Mouse (Mus musculus): ENCODE results near the gene Bmp2k. TPM values are rescaled to one million over a fixed set of nuclear protein-coding genes. Genes with fewer than 3 reads are reported as not detected.
"Not testable (repeated sequence)": the region's sequence is repeated elsewhere in the genome, so short reads cannot be mapped to it uniquely, and the experiment has no call there.

Gene Bmp2k
- polyA plus RNA-seq, 1 experiment from 2014 or later: 7.8 TPM

DNA sequence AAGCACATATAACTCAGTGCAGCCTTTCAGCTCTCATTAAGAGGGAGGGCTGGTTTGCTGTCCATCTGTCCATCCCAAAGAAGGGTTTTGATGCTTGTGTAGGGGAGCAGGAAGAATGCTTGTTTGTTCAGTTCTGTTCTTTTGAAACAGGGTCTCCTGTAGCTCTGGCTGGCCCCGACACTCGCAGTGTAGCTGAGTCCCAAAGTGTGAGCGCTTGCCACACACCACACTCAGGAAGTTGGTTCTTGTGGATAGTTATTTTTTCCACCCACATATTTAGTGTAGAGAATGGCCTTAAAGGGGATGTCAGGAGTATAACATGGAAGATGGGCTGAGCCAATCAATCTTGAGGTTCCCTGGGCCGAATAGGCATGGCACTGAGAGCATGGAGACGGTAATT lies 4.1 kb downstream of the Bmp2k start:
- Histone ChIP-seq H3K4me2 (ENCODE audit: low read depth, severe bottlenecking) (no peak overlapping the region), H3K4me1 (ENCODE audit: control insufficient read depth, insufficient read depth, low read length) (no peaks in the 10 kb centered on the region), H3K9ac (ENCODE audit: low read length) (no peak overlapping the region), H3K9me3 (ENCODE audit: control insufficient read depth, low read length) (no peaks in the 10 kb centered on the region), H3K27me3 (ENCODE audit: control insufficient read depth, insufficient read depth, low read length) (no peaks in the 10 kb centered on the region), H3K36me3 (ENCODE audit: control insufficient read depth, insufficient read depth, low read length) (no peaks in the 10 kb centered on the region), H3K4me3 (ENCODE audit: low read depth, low read length) (no peak overlapping the region), H3K27ac (replicated peaks; ENCODE audit: low read depth, low read length) (no peak overlapping the region)
- DNase-seq (ENCODE audit: low spot score) (no peak), ATAC-seq (ENCODE audit: insufficient number of reproducible peaks, low FRiP score, low TSS enrichment, low read depth) (no peak)
- 91% methylated on average over 5 of the region's 5 CpGs for WGBS

DNA sequence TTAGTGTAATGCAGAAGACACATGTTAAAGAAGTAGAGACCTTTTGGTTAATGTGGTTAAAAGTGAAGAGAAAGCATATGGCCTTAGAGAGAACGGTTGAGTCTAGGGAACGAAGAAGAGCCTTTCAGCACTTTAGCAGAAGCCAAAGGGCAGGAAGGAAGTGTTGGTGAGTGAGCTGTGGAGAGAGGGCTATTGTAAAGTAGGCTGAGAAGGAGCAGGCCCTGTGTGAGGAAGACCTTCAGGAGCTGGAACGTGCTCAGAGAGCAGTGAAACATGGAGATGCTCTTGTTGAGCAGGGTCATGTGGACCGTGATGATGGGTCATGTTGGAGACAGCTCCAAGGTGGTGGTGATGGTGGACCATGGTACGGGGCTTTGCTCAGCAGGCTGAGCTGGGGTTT lies 4.8 kb downstream of the Bmp2k start:
- DNase-seq (ENCODE audit: low spot score): no peak
- 89% methylated on average over 5 of the region's 5 CpGs for WGBS
- no peaks in the 10 kb centered on the region for H3K36me3 ChIP-seq (ENCODE audit: control insufficient read depth, insufficient read depth, low read length)
- no peak for ATAC-seq (ENCODE audit: insufficient number of reproducible peaks, low FRiP score, low TSS enrichment, low read depth)
- H3K4me1 ChIP-seq (ENCODE audit: control insufficient read depth, insufficient read depth, low read length): no peaks in the 10 kb centered on the region
- no peaks in the 10 kb centered on the region for H3K27me3 ChIP-seq (ENCODE audit: control insufficient read depth, insufficient read depth, low read length)
- H3K4me3 ChIP-seq (ENCODE audit: low read depth, low read length): no peak overlapping the region
- no peak overlapping the region for H3K4me2 ChIP-seq (ENCODE audit: low read depth, severe bottlenecking)
- H3K9ac ChIP-seq (ENCODE audit: low read length): no peak overlapping the region
- no peaks in the 10 kb centered on the region for H3K9me3 ChIP-seq (ENCODE audit: control insufficient read depth, low read length)
- H3K27ac ChIP-seq (replicated peaks; ENCODE audit: low read depth, low read length): no peak overlapping the region

DNA sequence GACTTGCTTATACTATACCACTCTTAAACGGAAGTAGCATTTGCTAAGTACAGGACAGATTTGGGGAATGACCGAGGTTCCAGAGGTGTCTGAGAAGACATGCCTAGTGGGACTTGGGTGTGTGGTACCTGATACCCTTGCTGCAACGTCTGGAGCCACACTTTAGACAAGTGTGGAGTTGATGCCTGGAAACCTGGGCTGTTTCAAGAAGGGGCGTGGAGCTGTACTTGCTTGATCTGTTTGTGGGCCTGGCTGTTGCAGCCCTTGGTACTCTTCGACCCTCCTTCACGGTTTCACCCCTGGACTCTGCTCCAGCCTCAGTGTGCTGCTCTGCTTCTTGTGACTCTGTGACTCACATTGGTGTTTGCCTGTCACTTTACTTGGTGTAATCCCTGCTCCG lies 5.4 kb downstream of the Bmp2k start:
- DNase-seq (ENCODE audit: low spot score) (no peak), ATAC-seq (ENCODE audit: insufficient number of reproducible peaks, low FRiP score, low TSS enrichment, low read depth) (no peak)
- H3K9me3 ChIP-seq (ENCODE audit: control insufficient read depth, low read length): no peaks in the 10 kb centered on the region
- 74% methylated on average over 7 of the region's 7 CpGs for WGBS
- H3K27ac ChIP-seq (replicated peaks; ENCODE audit: low read depth, low read length): no peak overlapping the region
- no peak overlapping the region for H3K4me2 ChIP-seq (ENCODE audit: low read depth, severe bottlenecking)
- H3K4me3 ChIP-seq (ENCODE audit: low read depth, low read length): no peak overlapping the region
- H3K27me3 ChIP-seq (ENCODE audit: control insufficient read depth, insufficient read depth, low read length): no peaks in the 10 kb centered on the region
- H3K36me3 ChIP-seq (ENCODE audit: control insufficient read depth, insufficient read depth, low read length): no peaks in the 10 kb centered on the region
- H3K9ac ChIP-seq (ENCODE audit: low read length): no peak overlapping the region
- H3K4me1 ChIP-seq (ENCODE audit: control insufficient read depth, insufficient read depth, low read length): no peaks in the 10 kb centered on the region

DNA sequence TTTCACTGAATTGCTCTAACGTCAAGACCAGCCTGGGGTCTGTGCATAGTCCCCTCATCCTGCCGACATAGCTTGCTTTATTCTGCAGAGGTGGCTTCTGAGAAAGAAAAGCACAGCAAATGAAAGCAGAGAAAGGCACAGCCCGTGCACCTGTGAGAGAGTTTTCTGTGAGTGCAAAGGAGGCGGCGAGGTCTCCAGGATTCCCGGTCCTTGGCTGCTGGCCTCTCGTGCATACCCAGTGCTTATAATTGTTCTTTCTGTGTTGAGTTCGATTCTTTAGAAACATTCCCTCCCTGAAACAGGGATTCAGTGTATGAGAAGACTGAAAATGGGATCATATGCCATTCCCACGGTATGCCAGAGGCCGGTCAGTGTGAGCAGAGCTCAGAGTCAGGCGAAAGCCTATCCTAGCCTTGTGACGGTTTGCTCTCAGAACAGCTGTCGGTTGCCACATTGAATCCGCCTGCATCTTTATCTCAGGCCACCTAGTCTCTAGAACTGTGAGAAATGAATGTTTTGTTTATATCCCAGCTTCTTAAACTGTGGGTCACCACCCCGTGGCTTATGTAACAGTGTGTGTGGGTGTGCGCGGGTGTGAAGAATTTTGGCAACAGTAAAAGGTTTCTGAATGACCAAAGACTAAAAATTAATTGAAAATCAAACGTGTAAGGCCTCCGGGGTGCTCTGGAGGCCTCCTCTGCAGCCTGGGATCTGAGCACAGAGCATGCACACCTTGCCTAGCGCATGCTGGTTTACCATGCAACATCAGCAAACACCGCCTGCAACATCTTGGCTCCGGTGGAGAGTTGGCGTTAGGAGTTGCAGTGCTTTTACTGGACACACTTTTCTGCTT lies 6.9 kb downstream of the Bmp2k start:
- H3K9me3 ChIP-seq (ENCODE audit: control insufficient read depth, low read length): no peaks in the 10 kb centered on the region
- 84% methylated on average over 23 of the region's 23 CpGs for WGBS
- H3K4me1 ChIP-seq (ENCODE audit: control insufficient read depth, insufficient read depth, low read length): no peaks in the 10 kb centered on the region
- ATAC-seq (ENCODE audit: insufficient number of reproducible peaks, low FRiP score, low TSS enrichment, low read depth): no peak
- H3K4me2 ChIP-seq (ENCODE audit: low read depth, severe bottlenecking): no peak overlapping the region
- DNase-seq (ENCODE audit: low spot score): no peak
- no peaks in the 10 kb centered on the region for H3K27me3 ChIP-seq (ENCODE audit: control insufficient read depth, insufficient read depth, low read length)
- H3K9ac ChIP-seq (ENCODE audit: low read length): no peak overlapping the region
- H3K4me3 ChIP-seq (ENCODE audit: low read depth, low read length): no peak overlapping the region
- no peaks in the 10 kb centered on the region for H3K36me3 ChIP-seq (ENCODE audit: control insufficient read depth, insufficient read depth, low read length)
- H3K27ac ChIP-seq (replicated peaks; ENCODE audit: low read depth, low read length): no peak overlapping the region

DNA sequence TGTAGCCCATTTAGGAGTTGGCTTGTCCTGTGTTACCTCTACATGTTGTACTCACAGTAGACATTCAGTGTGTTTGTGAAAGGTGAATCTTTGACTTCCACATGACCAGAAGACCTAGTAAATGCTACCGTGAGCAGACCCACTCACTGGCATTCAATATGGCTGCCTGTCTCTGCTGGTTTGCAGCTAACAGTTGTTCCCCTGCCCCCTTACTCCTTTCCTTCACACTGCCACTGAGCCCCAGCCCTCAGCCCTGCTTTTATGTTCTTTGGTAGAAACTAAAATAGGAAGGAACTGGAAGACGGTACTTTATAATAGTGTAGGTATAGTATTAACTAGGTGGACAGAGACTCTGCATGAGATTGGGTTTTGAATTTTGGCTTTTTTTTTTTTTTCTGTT lies 8.4 kb downstream of the Bmp2k start:
- Histone ChIP-seq H3K4me1 (ENCODE audit: control insufficient read depth, insufficient read depth, low read length) (no peaks in the 10 kb centered on the region), H3K27ac (replicated peaks; ENCODE audit: low read depth, low read length) (no peak overlapping the region), H3K27me3 (ENCODE audit: control insufficient read depth, insufficient read depth, low read length) (no peaks in the 10 kb centered on the region), H3K9me3 (ENCODE audit: control insufficient read depth, low read length) (no peaks in the 10 kb centered on the region), H3K9ac (ENCODE audit: low read length) (no peak overlapping the region), H3K4me3 (ENCODE audit: low read depth, low read length) (no peak overlapping the region), H3K36me3 (ENCODE audit: control insufficient read depth, insufficient read depth, low read length) (no peaks in the 10 kb centered on the region), H3K4me2 (ENCODE audit: low read depth, severe bottlenecking) (no peak overlapping the region)
- no peak for ATAC-seq (ENCODE audit: insufficient number of reproducible peaks, low FRiP score, low TSS enrichment, low read depth)
- 91% methylated on average over 2 of the region's 2 CpGs for WGBS
- no peak for DNase-seq (ENCODE audit: low spot score)

DNA sequence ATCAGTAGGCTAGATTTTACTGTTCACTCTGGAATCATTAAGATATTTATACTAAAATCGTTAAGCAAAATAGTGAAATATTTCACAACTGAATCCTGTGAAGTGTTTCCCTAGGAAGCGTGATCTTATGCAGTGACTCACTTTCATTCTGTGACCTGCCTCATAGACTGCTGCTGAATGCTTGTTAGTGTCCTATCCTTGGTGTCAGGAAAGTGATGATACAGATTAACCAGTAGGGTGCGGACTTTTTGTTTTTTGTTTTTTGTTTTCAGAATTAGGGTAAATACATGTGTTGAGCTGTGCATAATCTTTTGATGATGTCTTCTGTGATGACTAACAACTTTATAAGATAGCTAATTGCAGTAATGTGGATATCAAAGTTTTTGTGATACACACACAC lies 9.4 kb downstream of the Bmp2k start:
- WGBS: 92% methylated on average over 3 of the region's 3 CpGs
- Histone ChIP-seq H3K4me3 (ENCODE audit: low read depth, low read length) (no peak overlapping the region), H3K4me2 (ENCODE audit: low read depth, severe bottlenecking) (no peak overlapping the region), H3K36me3 (ENCODE audit: control insufficient read depth, insufficient read depth, low read length) (no peaks in the 10 kb centered on the region), H3K27me3 (ENCODE audit: control insufficient read depth, insufficient read depth, low read length) (no peaks in the 10 kb centered on the region), H3K9me3 (ENCODE audit: control insufficient read depth, low read length) (no peaks in the 10 kb centered on the region), H3K9ac (ENCODE audit: low read length) (no peak overlapping the region), H3K4me1 (ENCODE audit: control insufficient read depth, insufficient read depth, low read length) (no peaks in the 10 kb centered on the region), H3K27ac (replicated peaks; ENCODE audit: low read depth, low read length) (no peak overlapping the region)
- ATAC-seq (ENCODE audit: insufficient number of reproducible peaks, low FRiP score, low TSS enrichment, low read depth) (no peak), DNase-seq (ENCODE audit: low spot score) (no peak)

DNA sequence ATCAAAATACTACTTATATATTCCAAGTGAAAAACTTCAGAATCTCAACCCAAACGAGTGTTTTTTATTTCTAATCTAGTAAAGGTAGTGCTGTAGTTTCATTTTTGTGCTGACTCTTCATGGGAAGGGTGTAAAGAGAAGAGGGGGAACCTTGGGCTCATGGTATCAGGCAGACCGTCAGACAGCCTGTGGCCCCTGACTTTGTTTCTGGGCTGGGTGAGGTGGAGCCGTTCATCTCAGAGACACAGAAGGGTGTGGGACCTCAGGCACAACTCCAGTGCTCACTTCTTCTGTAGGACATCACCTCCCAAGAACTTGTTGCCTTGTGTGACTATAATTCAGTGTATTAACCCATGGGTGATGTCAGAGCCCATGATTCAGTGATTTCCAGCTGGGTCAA lies 10.0 kb downstream of the Bmp2k start:
- DNase-seq (ENCODE audit: low spot score) (no peak), ATAC-seq (ENCODE audit: insufficient number of reproducible peaks, low FRiP score, low TSS enrichment, low read depth) (no peak)
- Histone ChIP-seq H3K36me3 (ENCODE audit: control insufficient read depth, insufficient read depth, low read length) (no peaks in the 10 kb centered on the region), H3K9me3 (ENCODE audit: control insufficient read depth, low read length) (no peaks in the 10 kb centered on the region), H3K9ac (ENCODE audit: low read length) (no peak overlapping the region), H3K4me1 (ENCODE audit: control insufficient read depth, insufficient read depth, low read length) (no peaks in the 10 kb centered on the region), H3K4me3 (ENCODE audit: low read depth, low read length) (no peak overlapping the region), H3K27ac (replicated peaks; ENCODE audit: low read depth, low read length) (no peak overlapping the region), H3K27me3 (ENCODE audit: control insufficient read depth, insufficient read depth, low read length) (no peaks in the 10 kb centered on the region), H3K4me2 (ENCODE audit: low read depth, severe bottlenecking) (no peak overlapping the region)
- 89% methylated on average over 3 of the region's 3 CpGs for WGBS

DNA sequence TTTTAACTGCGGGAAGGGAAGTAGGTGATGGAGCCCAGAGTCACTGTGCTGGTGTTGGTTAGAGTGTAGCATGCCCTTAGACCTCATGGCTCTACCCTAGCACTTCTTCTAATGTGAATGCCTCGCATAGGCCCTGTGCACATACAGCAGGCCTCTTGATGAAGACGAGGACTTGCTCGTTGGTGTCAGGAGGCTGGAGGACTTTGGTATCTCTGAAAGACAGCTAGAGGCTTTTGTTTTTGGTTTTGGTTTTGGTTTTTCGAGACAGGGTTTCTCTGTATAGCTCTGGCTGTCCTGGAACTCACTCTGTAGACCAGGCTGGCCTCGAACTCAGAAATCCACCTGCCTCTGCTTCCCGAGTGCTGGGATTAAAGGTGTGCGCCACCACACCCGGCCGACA lies 11.7 kb downstream of the Bmp2k start:
- H3K4me1 ChIP-seq (ENCODE audit: control insufficient read depth, insufficient read depth, low read length); H3K4me2 ChIP-seq (ENCODE audit: low read depth, severe bottlenecking); H3K27ac ChIP-seq (replicated peaks; ENCODE audit: low read depth, low read length); H3K4me3 ChIP-seq (ENCODE audit: low read depth, low read length); H3K9me3 ChIP-seq (ENCODE audit: control insufficient read depth, low read length); ATAC-seq (ENCODE audit: insufficient number of reproducible peaks, low FRiP score, low TSS enrichment, low read depth); H3K27me3 ChIP-seq (ENCODE audit: control insufficient read depth, insufficient read depth, low read length); H3K9ac ChIP-seq (ENCODE audit: low read length); DNase-seq (ENCODE audit: low spot score); H3K36me3 ChIP-seq (ENCODE audit: control insufficient read depth, insufficient read depth, low read length): not testable (repeated sequence)
- WGBS: 94% methylated on average over 10 of the region's 10 CpGs

All from limb, embryonic 11.5 days (tissue).